Mouse (Mus musculus) monocyte, adult 5-6 weeks (primary cell): ENCODE measurements around the gene 1110025L11Rik. TPM values are rescaled to one million over a fixed set of nuclear protein-coding genes. Genes with fewer than 3 reads are reported as not detected.
"Not testable (repeated sequence)": the region's sequence is repeated elsewhere in the genome, so short reads cannot be mapped to it uniquely, and the experiment has no call there.

Experiments
- ATAC-seq: fragments of 153-309, 156-312 bp; replicated peaks from 2 replicates; pipeline ENCODE4 v1.8.0; 2017; ENCODE audit warnings: mild to moderate bottlenecking; ENCODE audit not compliant: low TSS enrichment, insufficient number of reproducible peaks, severe bottlenecking, poor library complexity, low FRiP score
- total RNA-seq: library from RNA; stranded (forward); fragments of 200-1000, 200-491, 200-594 nt; gene quantifications from 3 replicates; pipeline ENCODE4 v1.2.3, GENCODE M21; 2017

1110025L11Rik gene
- not detected in 3 replicates for total RNA-seq

DNA sequence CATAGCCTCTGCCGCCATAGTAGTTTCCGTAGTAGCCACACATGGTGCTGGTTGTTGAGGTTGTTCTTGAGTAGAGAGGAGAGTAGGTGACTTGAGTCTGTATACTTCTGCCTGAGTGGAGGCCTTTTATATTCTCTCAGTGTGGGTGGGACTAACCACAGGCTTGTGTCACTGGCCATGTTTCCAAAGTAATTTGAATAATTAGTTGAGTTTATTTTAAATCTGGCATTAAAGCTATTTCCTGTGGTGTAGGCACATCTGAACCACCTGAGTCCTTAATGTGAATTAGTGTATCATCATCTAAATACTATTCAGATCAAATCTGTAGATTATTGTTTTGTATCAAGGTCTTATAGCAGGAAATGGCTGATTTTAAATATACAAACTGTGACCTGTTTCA lies at the start of gene 1110025L11Rik:
TSS of gene 1110025L11Rik (minus strand) at position 101 of the 400 bp plus-strand sequence.
- ATAC-seq = not testable (repeated sequence)

DNA sequence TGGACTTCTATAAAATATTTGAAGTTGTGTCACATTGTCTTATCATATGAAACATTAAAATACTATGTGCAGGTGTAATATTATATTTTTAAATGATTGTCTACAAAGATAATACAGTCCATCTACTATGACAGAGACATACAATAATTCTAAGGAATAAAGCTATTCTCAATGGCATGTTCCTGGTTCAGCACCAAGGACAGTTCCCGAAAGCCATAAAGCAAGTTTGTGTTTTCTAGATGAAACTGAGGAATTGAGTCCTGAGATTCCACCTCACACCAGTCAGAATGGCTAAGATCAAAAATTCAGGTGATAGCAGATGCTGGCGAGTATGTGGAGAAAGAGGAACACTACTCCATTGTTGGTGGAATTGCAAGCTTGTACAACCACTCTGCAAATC lies 7.2 kb upstream of the 1110025L11Rik start:
- not testable (repeated sequence) for ATAC-seq

- ATAC-seq = no peak
Observed at GRCm38 (mm10) chr16:89047783-89048182, 16.0 kb downstream of the 1110025L11Rik start, which contains the start of gene Krtap6-5. Krtap6-5 (minus strand) TSS chr16:89047883.

DNA sequence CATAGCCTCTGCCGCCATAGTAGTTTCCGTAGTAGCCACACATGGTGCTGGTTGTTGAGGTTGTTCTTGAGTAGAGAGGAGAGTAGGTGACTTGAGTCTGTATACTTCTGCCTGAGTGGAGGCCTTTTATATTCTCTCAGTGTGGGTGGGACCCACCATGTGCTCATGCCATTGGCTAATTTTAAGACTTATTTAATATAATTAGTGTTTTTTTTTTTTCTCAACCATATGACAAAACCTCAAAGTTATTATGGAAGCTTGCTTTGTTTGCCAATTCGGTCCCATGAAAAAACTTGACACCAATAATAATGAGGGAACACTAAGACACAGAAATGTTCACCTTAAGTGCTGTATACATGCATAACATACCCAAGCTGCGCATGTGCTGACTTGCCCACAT lies 22.4 kb downstream of the 1110025L11Rik start, which contains the start of gene Gm10228:
TSS of gene Gm10228 (minus strand) at position 101 of the 400 bp plus-strand sequence.
- ATAC-seq = not testable (repeated sequence)

GRCm38 (mm10) chr16:89031399-89031798 lies 32.4 kb downstream of the 1110025L11Rik start, which contains the start of gene Krtap6-1:
Krtap6-1 (plus strand) TSS chr16:89031699.
- not testable (repeated sequence) for ATAC-seq

GRCm38 (mm10) chr16:89014984-89015383 lies 48.8 kb downstream of the 1110025L11Rik start, which contains the start of gene Gm10229:
Gm10229 (plus strand) TSS chr16:89015284.
- not testable (repeated sequence) for ATAC-seq

DNA sequence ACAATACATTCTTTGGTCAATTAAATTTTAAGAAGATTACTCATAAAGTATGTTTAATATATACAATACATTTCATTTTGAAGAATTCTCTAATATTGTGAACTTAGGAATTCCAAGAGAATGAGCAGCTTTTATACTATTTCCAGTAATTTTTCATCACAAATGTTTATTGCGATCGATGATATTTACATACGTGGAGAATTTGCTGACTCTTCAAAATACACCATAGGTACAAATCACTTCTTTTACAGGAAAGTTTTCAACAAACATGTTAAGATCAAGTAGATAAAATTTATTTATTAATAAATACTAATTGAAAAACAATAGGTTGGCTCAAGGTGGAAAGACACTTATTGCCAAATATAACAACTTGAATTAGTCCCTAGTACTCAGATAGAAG lies 49.8 kb downstream of the 1110025L11Rik start:
- no peak for ATAC-seq

Other genes with a start within 250 kb of the 1110025L11Rik start
- not detected in 3 replicates for gene Krtap15, start 243.8 kb downstream of the 1110025L11Rik start, total RNA-seq
- gene Krtap14, start 237.9 kb downstream of the 1110025L11Rik start, total RNA-seq = not detected in 3 replicates
- not detected in 3 replicates for gene Krtap19-1, start 194.6 kb downstream of the 1110025L11Rik start, total RNA-seq
- not detected in 3 replicates for gene Krtap19-2, start 189.7 kb downstream of the 1110025L11Rik start, total RNA-seq
- gene Krtap19-3, start 186.0 kb downstream of the 1110025L11Rik start, total RNA-seq = not detected in 3 replicates
- not detected in 3 replicates for gene Krtap19-4, start 178.9 kb downstream of the 1110025L11Rik start, total RNA-seq
- not detected in 3 replicates for gene Krtap19-5, start 167.5 kb downstream of the 1110025L11Rik start, total RNA-seq
- not detected in 3 replicates for gene Krtap19-9b, start 131.7 kb downstream of the 1110025L11Rik start, total RNA-seq
- gene Krtap16-3, start 101.1 kb downstream of the 1110025L11Rik start, total RNA-seq = not detected in 3 replicates
- not detected in 3 replicates for gene Krtap22-2, start 53.2 kb downstream of the 1110025L11Rik start, total RNA-seq
- gene Gm10229, start 48.7 kb downstream of the 1110025L11Rik start, total RNA-seq = not detected in 3 replicates
- gene Krtap6-1, start 32.3 kb downstream of the 1110025L11Rik start, total RNA-seq = not detected in 3 replicates
- not detected in 3 replicates for gene Gm10228, start 22.5 kb downstream of the 1110025L11Rik start, total RNA-seq
- gene Krtap6-5, start 16.1 kb downstream of the 1110025L11Rik start, total RNA-seq = not detected in 3 replicates
- gene Krtap6-3, start 20.0 kb upstream of the 1110025L11Rik start, total RNA-seq = not detected in 3 replicates
- gene Gm6358, start 76.8 kb upstream of the 1110025L11Rik start, total RNA-seq = not detected in 3 replicates
- gene Gm10061, start 87.1 kb upstream of the 1110025L11Rik start, total RNA-seq = not detected in 3 replicates
- not detected in 3 replicates for gene Gm9789, start 94.0 kb upstream of the 1110025L11Rik start, total RNA-seq
- gene Gm7735, start 105.5 kb upstream of the 1110025L11Rik start, total RNA-seq = not detected in 3 replicates
- gene 1110057P08Rik, start 110.7 kb upstream of the 1110025L11Rik start, total RNA-seq = not detected in 3 replicates
- gene Krtap20-2, start 141.9 kb upstream of the 1110025L11Rik start, total RNA-seq = not detected in 3 replicates